ENCODE assay signal across 23 mouse cellular contexts in the genomic region with DNA sequence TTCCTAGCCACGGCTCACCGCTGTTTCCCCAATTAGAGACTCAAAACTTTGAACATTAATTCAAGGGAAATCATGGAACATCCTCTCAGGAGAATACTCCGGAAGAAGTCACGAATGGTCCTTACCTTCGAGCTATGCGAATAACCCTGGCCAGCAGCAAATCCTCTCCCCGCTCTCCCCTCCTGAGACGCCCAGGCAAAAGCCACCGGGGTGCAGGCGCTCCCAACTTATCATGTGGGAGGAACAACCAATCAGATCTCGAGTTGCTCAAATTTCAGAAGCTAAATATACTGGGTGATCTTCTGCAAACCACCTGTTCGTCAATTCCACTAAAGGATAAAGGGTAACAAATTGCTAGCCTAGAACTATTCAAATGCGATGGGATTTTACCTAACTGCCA. TPM values are rescaled to one million over a fixed set of nuclear protein-coding genes. Genes with fewer than 3 reads are reported as not detected.
DNase-seq lines count a peak whose midpoint lies in the region; ATAC-seq lines count a peak whose summit lies in the region.
"Had no signal": no experiment of that assay in that cellular context is flagged by ENCODE, and none has a peak within 500 bp of the region (broad histone marks: within the 10 kb centered on the region; RNA-seq: fewer than 3 reads in every experiment).

No protein-coding gene starts in this region.

- no peak overlapping the region for H3K27ac ChIP-seq in embryonic facial prominence, embryonic 14.5 days (replicated peaks; ENCODE audit: low read depth, low read length)
- no peak overlapping the region for H3K27ac ChIP-seq in embryonic facial prominence, embryonic 10.5 days (replicated peaks)
- H3K27ac ChIP-seq in hindbrain, embryonic 10.5 days, result no peak overlapping the region
- H3K27ac ChIP-seq: embryonic facial prominence, embryonic 13.5 days; forebrain, embryonic 10.5 days had no signal

- peak; percentile 56 for DNase-seq in embryonic facial prominence, embryonic 14.5 days (ENCODE audit: low spot score)
- no peak for DNase-seq in embryonic facial prominence, embryonic 10.5 days (ENCODE audit: low spot score)
- peak; percentile 74 for DNase-seq in gastrocnemius, adult 18-20 months (ENCODE audit: low spot score)
- peak; percentile 62 for DNase-seq in gastrocnemius, postnatal 25 days
- DNase-seq in hindbrain, embryonic 10.5 days (ENCODE audit: low spot score), result no peak
- DNase-seq in adrenal gland, postnatal 4 days (ENCODE audit: low spot score in 2 of 2), result no peak
- no peak for DNase-seq in right cerebral cortex, adult 18-20 months
- DNase-seq: adrenal gland, postnatal 10 days; B cell, adult 2 months; cerebellum, adult 11-12 months; cerebellum, adult 9-10 months; cerebellum, postnatal 25 days; heart, adult 18-20 months had no signal

- peak overlapping the region; percentile 6; the same call in 1 of the 2 replicates for H3K4me3 ChIP-seq in embryonic facial prominence, embryonic 14.5 days (ENCODE audit: low read depth, low read length)
- no peak overlapping the region for H3K4me3 ChIP-seq in embryonic facial prominence, embryonic 10.5 days
- H3K4me3 ChIP-seq in hindbrain, embryonic 10.5 days, result no peak overlapping the region
- H3K4me3 ChIP-seq: embryonic facial prominence, embryonic 13.5 days; erythroblast, embryonic 14.5 days; forebrain, embryonic 10.5 days; heart, embryonic 12.5 days had no signal

- no peak overlapping the region for H3K9ac ChIP-seq in embryonic facial prominence, embryonic 14.5 days (ENCODE audit: low read depth, low read length)
- H3K9ac ChIP-seq: embryonic facial prominence, embryonic 13.5 days; heart, embryonic 12.5 days had no signal

- H3K9me3 ChIP-seq in embryonic facial prominence, embryonic 14.5 days (ENCODE audit: control insufficient read depth, low read length), result no peaks in the 10 kb centered on the region
- no peaks in the 10 kb centered on the region for H3K9me3 ChIP-seq in embryonic facial prominence, embryonic 10.5 days
- H3K9me3 ChIP-seq in hindbrain, embryonic 10.5 days, result no peaks in the 10 kb centered on the region
- H3K9me3 ChIP-seq: embryonic facial prominence, embryonic 13.5 days; forebrain, embryonic 10.5 days; G1E; heart, embryonic 12.5 days had no signal

- 79% methylated on average over 13 of the region's 13 CpGs for WGBS in embryonic facial prominence, embryonic 14.5 days
- 85% methylated on average over 13 of the region's 13 CpGs for WGBS in embryonic facial prominence, embryonic 10.5 days
- 84% methylated on average over 13 of the region's 13 CpGs for WGBS in hindbrain, embryonic 10.5 days

- H3K4me1 ChIP-seq in embryonic facial prominence, embryonic 14.5 days (ENCODE audit: control insufficient read depth, insufficient read depth, low read length), result no peaks in the 10 kb centered on the region
- H3K4me1 ChIP-seq in embryonic facial prominence, embryonic 10.5 days, result no peaks in the 10 kb centered on the region
- no peaks in the 10 kb centered on the region for H3K4me1 ChIP-seq in hindbrain, embryonic 10.5 days (replicated peaks)
- H3K4me1 ChIP-seq: embryonic facial prominence, embryonic 13.5 days; forebrain, embryonic 10.5 days had no signal

- H3K4me2 ChIP-seq in embryonic facial prominence, embryonic 14.5 days (ENCODE audit: low read depth, low read length), result no peak overlapping the region
- H3K4me2 ChIP-seq: embryonic facial prominence, embryonic 13.5 days; heart, embryonic 12.5 days had no signal

- H3K27me3 ChIP-seq in embryonic facial prominence, embryonic 14.5 days (replicated peaks; ENCODE audit: control insufficient read depth, insufficient read depth, low read length), result no peaks in the 10 kb centered on the region
- H3K27me3 ChIP-seq in embryonic facial prominence, embryonic 10.5 days (replicated peaks; ENCODE audit: low read depth, poor library complexity, severe bottlenecking), result no peaks in the 10 kb centered on the region
- no peaks in the 10 kb centered on the region for H3K27me3 ChIP-seq in hindbrain, embryonic 10.5 days (ENCODE audit: insufficient read depth, poor library complexity, severe bottlenecking)
- H3K27me3 ChIP-seq: embryonic facial prominence, embryonic 13.5 days; heart, embryonic 12.5 days had no signal

- H3K36me3 ChIP-seq in embryonic facial prominence, embryonic 14.5 days (ENCODE audit: control insufficient read depth, insufficient read depth, low read length), result no peaks in the 10 kb centered on the region
- H3K36me3 ChIP-seq in embryonic facial prominence, embryonic 10.5 days (replicated peaks), result no peaks in the 10 kb centered on the region
- no peaks in the 10 kb centered on the region for H3K36me3 ChIP-seq in hindbrain, embryonic 10.5 days
- H3K36me3 ChIP-seq: embryonic facial prominence, embryonic 13.5 days; forebrain, embryonic 10.5 days; G1E; heart, embryonic 12.5 days had no signal

- peak; percentile 68; the same call in 1 of the 2 replicates for ATAC-seq in embryonic facial prominence, embryonic 14.5 days (ENCODE audit: low read depth)
- ATAC-seq: CD4-positive, CD25-positive, alpha-beta regulatory T cell, adult 4 months; forebrain, embryonic 14.5 days; hindbrain, embryonic 16.5 days; inflammation-experienced regulatory T-cells, adult 6 months; intestine, postnatal 0 days had no signal

RNA-seq across cellular contexts. Expression of a gene that starts 42.7 kb away (rescaled TPM):
- 212 and 249 TPM in 2 replicates for polyA plus RNA-seq in embryonic facial prominence, embryonic 14.5 days (2014; fragmentation: Nextera tagmentation; extraction: Ambion mirVana)
- polyA plus RNA-seq in embryonic facial prominence, embryonic 10.5 days (2016; fragmentation: Nextera tagmentation; extraction: Ambion mirVana), result 0.52 and 1.00 TPM in 2 replicates
- 1,000 to 10,000 TPM; 5,308 to 5,533 TPM for total RNA-seq in gastrocnemius, adult 18-20 months (2021)
- 1,000 to 10,000 TPM; 4,872 to 5,741 TPM for total RNA-seq in gastrocnemius, postnatal 25 days (2021)
- polyA plus RNA-seq in hindbrain, embryonic 10.5 days (2016; fragmentation: Nextera tagmentation; extraction: Ambion mirVana), result 0.08 and 0.30 TPM in 2 replicates
- total RNA-seq in adrenal gland, postnatal 4 days (2021), result 10 to 100 TPM; 23.2 to 73.6 TPM
- polyA plus RNA-seq: erythroblast, embryonic 14.5 days had no signal

Comparison
In these comparisons a context has a peak if more than half of its experiments do, and no peak if none do; other contexts are left out.
1. DNase-seq: peak in embryonic facial prominence, embryonic 14.5 days (single experiment), gastrocnemius, adult 18-20 months (single experiment) and gastrocnemius, postnatal 25 days (single experiment); none in embryonic facial prominence, embryonic 10.5 days (single experiment), hindbrain, embryonic 10.5 days (single experiment), adrenal gland, postnatal 4 days (0 of 2) and right cerebral cortex, adult 18-20 months (single experiment).
2. RNA of a gene that starts 42.7 kb away (total RNA-seq): 4,872 to 5,741 TPM in gastrocnemius, postnatal 25 days and 5,308 to 5,533 TPM in gastrocnemius, adult 18-20 months; 23.2 to 73.6 TPM in adrenal gland, postnatal 4 days; every median in the first group is over 10 times any median in the second.